Mouse (Mus musculus) heart, embryonic 11.5 days (tissue): ENCODE measurements around the gene Tcam1. TPM values are rescaled to one million over a fixed set of nuclear protein-coding genes. Genes with fewer than 3 reads are reported as not detected.

Source experiments
- ATAC-seq: fragments of 200-750 bp; cut with Nextera tagmentation; replicated peaks from 2 replicates; pipeline ENCODE4 v1.8.0; 2017; ENCODE audit warnings: moderate library complexity; ENCODE audit not compliant: insufficient number of reproducible peaks, low FRiP score, low TSS enrichment
- H3K27ac ChIP-seq: fragments of 300-500 bp; sonication (generic); 2 replicates; pipeline ENCODE4 v1.5.1; 2014; ENCODE audit warnings: mild to moderate bottlenecking, low read depth, low read length
- H3K27me3 ChIP-seq: fragments of 300-500 bp; sonication (generic); 2 replicates; pipeline ENCODE4 v1.6.1; 2014; ENCODE audit warnings: mild to moderate bottlenecking, low read length, mixed read lengths; ENCODE audit not compliant: control insufficient read depth, insufficient read depth
- H3K36me3 ChIP-seq: fragments of 300-500 bp; sonication (generic); 2 replicates; pipeline ENCODE4 v1.6.1; 2014; ENCODE audit warnings: mild to moderate bottlenecking, low read length, moderate library complexity, mixed read lengths; ENCODE audit not compliant: control insufficient read depth, insufficient read depth
- H3K4me1 ChIP-seq: fragments of 300-500 bp; sonication (generic); 2 replicates; pipeline ENCODE4 v1.6.1; 2014; ENCODE audit warnings: low read length; ENCODE audit not compliant: control insufficient read depth, insufficient read depth
- H3K4me2 ChIP-seq: fragments of 300-500 bp; sonication (generic); 2 replicates; pipeline ENCODE4 v1.6.1; 2014; ENCODE audit warnings: mild to moderate bottlenecking, moderate library complexity
- H3K4me3 ChIP-seq: fragments of 300-500 bp; sonication (generic); 2 replicates; pipeline ENCODE4 v1.5.1; 2014; ENCODE audit warnings: low read depth, low read length
- H3K9ac ChIP-seq: fragments of 300-500 bp; sonication (generic); 2 replicates; pipeline ENCODE4 v1.6.1; 2014; ENCODE audit warnings: mild to moderate bottlenecking, low read depth, low read length, moderate library complexity
- H3K9me3 ChIP-seq: fragments of 300-500 bp; sonication (generic); replicated peaks from 2 replicates; pipeline ENCODE4 v1.6.1; 2016; ENCODE audit warnings: low read length; ENCODE audit not compliant: control insufficient read depth
- WGBS: fragments of 180-500 bp; shearing (Covaris S2); extraction: QIAGEN DNeasy Blood & Tissue Kit; methylation state at CpG from one replicate; pipeline ENCODE4 v1.1.7; 2014; ENCODE audit not compliant: insufficient replicate concordance; 5-methylcytosine and 5-hydroxymethylcytosine counted together
- polyA plus RNA-seq: library from polyadenylated mRNA; unstranded; fragments of >200 nt; fragmentation: Nextera tagmentation; extraction: Ambion mirVana; gene quantifications from 2 replicates; pipeline ENCODE4 v1.2.1, GENCODE M21; 2014

Tcam1 gene
- polyA plus RNA-seq, 1 experiment from 2014 or later, result 0.13 TPM

- Histone ChIP-seq H3K4me2 (no peak overlapping the region), H3K9ac (no peak overlapping the region), H3K4me1 (no peaks in the 10 kb centered on the region), H3K27ac (no peak overlapping the region), H3K9me3 (no peaks in the 10 kb centered on the region), H3K36me3 (no peaks in the 10 kb centered on the region), H3K4me3 (no peak overlapping the region), H3K27me3 (no peaks in the 10 kb centered on the region; the same call in 1 of the 2 replicates)
- WGBS, result 71% methylated on average over 1 of the region's 1 CpGs
- no peak for ATAC-seq
Measured at GRCm38 (mm10) chr11:106316416-106316815, 39.9 kb downstream of the Tcam1 start.

- ATAC-seq, result no peak
- no peak overlapping the region for H3K9ac ChIP-seq
- no peak overlapping the region for H3K4me2 ChIP-seq
- H3K4me3 ChIP-seq, result no peak overlapping the region
- H3K27me3 ChIP-seq, result no peaks in the 10 kb centered on the region; the same call in 1 of the 2 replicates
- H3K36me3 ChIP-seq, result no peaks in the 10 kb centered on the region
- H3K4me1 ChIP-seq, result no peaks in the 10 kb centered on the region
- H3K9me3 ChIP-seq, result no peaks in the 10 kb centered on the region
- 72% methylated on average over 7 of the region's 7 CpGs for WGBS
- no peak overlapping the region for H3K27ac ChIP-seq
Measured at GRCm38 (mm10) chr11:106317801-106318200, 41.3 kb downstream of the Tcam1 start.

GRCm38 (mm10) chr11:106318406-106319366 is 42.2 kb downstream of the Tcam1 start:
- no peak overlapping the region for H3K9ac ChIP-seq
- H3K4me2 ChIP-seq, result no peak overlapping the region
- no peak for ATAC-seq
- no peaks in the 10 kb centered on the region for H3K9me3 ChIP-seq
- no peaks in the 10 kb centered on the region for H3K36me3 ChIP-seq
- no peak overlapping the region for H3K27ac ChIP-seq
- no peak overlapping the region for H3K4me3 ChIP-seq
- H3K4me1 ChIP-seq, result no peaks in the 10 kb centered on the region
- WGBS, result 59% methylated on average over 21 of the region's 21 CpGs
- no peaks in the 10 kb centered on the region; the same call in 1 of the 2 replicates for H3K27me3 ChIP-seq

- H3K9me3 ChIP-seq, result no peaks in the 10 kb centered on the region
- H3K27me3 ChIP-seq, result no peaks in the 10 kb centered on the region
- 81% methylated on average over 5 of the region's 5 CpGs for WGBS
- H3K27ac ChIP-seq, result no peak overlapping the region
- no peak overlapping the region for H3K9ac ChIP-seq
- H3K4me3 ChIP-seq, result no peak overlapping the region
- peaks cover 8% of the 10 kb centered on the region for H3K4me1 ChIP-seq
- H3K36me3 ChIP-seq, result no peaks in the 10 kb centered on the region
- no peak overlapping the region for H3K4me2 ChIP-seq
- no peak for ATAC-seq
Measured at GRCm38 (mm10) chr11:106324858-106325257, 48.4 kb downstream of the Tcam1 start.

GRCm38 (mm10) chr11:106325566-106326206 is 49.2 kb downstream of the Tcam1 start:
- H3K4me2 ChIP-seq, result no peak overlapping the region
- H3K27ac ChIP-seq, result no peak overlapping the region
- WGBS, result 63% methylated on average over 8 of the region's 8 CpGs
- no peaks in the 10 kb centered on the region for H3K36me3 ChIP-seq
- H3K27me3 ChIP-seq, result no peaks in the 10 kb centered on the region
- no peaks in the 10 kb centered on the region for H3K9me3 ChIP-seq
- no peak overlapping the region for H3K4me3 ChIP-seq
- ATAC-seq, result no peak
- no peak overlapping the region for H3K9ac ChIP-seq
- peaks cover 8% of the 10 kb centered on the region for H3K4me1 ChIP-seq

GRCm38 (mm10) chr11:106326475-106326874 is 50.0 kb downstream of the Tcam1 start:
- 69% methylated on average over 8 of the region's 8 CpGs for WGBS
- H3K27ac ChIP-seq, result no peak overlapping the region
- H3K9me3 ChIP-seq, result no peaks in the 10 kb centered on the region
- no peak overlapping the region for H3K4me2 ChIP-seq
- H3K36me3 ChIP-seq, result no peaks in the 10 kb centered on the region
- peaks cover 8% of the 10 kb centered on the region for H3K4me1 ChIP-seq
- ATAC-seq, result no peak
- no peak overlapping the region for H3K9ac ChIP-seq
- H3K4me3 ChIP-seq, result no peak overlapping the region
- H3K27me3 ChIP-seq, result no peaks in the 10 kb centered on the region

- H3K9ac ChIP-seq, result no peak overlapping the region
- H3K27ac ChIP-seq, result no peak overlapping the region
- no peak overlapping the region for H3K4me3 ChIP-seq
- H3K4me1 ChIP-seq, result peaks cover 18% of the 10 kb centered on the region
- no peak for ATAC-seq
- no peak overlapping the region for H3K4me2 ChIP-seq
- H3K36me3 ChIP-seq, result no peaks in the 10 kb centered on the region
- H3K9me3 ChIP-seq, result no peaks in the 10 kb centered on the region
- 37% methylated on average over 5 of the region's 5 CpGs for WGBS
- H3K27me3 ChIP-seq, result no peaks in the 10 kb centered on the region
Measured at GRCm38 (mm10) chr11:106328521-106328920, 52.0 kb downstream of the Tcam1 start.

- H3K4me1 ChIP-seq, result peaks cover 20% of the 10 kb centered on the region
Measured at GRCm38 (mm10) chr11:106329128-106329527, 52.7 kb downstream of the Tcam1 start.

More at GRCm38 (mm10) chr11:106329128-106329527, 52.7 kb downstream of the Tcam1 start:
- Histone ChIP-seq H3K27me3 (no peaks in the 10 kb centered on the region), H3K4me3 (no peak overlapping the region), H3K9ac (no peak overlapping the region), H3K4me2 (0 out of 2 replicates have a peak overlapping the region, but pooled peaks have one; percentile 29), H3K36me3 (no peaks in the 10 kb centered on the region), H3K27ac (no peak overlapping the region), H3K9me3 (no peaks in the 10 kb centered on the region)
- 18% methylated on average over 6 of the region's 6 CpGs for WGBS
- ATAC-seq, result no peak
